Mouse (Mus musculus) T-cell, adult 2 months (primary cell): ENCODE results near the gene Tnrc6b.

Experiments
- DNase-seq: peaks from one replicate; pipeline ENCODE4 v3.0.0; 2022; ENCODE audit warnings: low spot score

The Tnrc6b gene

GRCm38 (mm10) chr15:80792556-80792955, 81.4 kb downstream of the Tnrc6b start:
- DNase-seq = no peak

- DNase-seq = no peak
Observed at GRCm38 (mm10) chr15:80795076-80795475, 84.0 kb downstream of the Tnrc6b start.

GRCm38 (mm10) chr15:80797757-80798156, 86.6 kb downstream of the Tnrc6b start:
- peak; percentile 62 for DNase-seq

- peak; percentile 95 for DNase-seq
Observed at GRCm38 (mm10) chr15:80798367-80799073, 87.4 kb downstream of the Tnrc6b start.

GRCm38 (mm10) chr15:80799074-80799633, 88.0 kb downstream of the Tnrc6b start:
- DNase-seq = peak; percentile 52

- peak; percentile 57 for DNase-seq
Observed at GRCm38 (mm10) chr15:80799634-80800137, 88.6 kb downstream of the Tnrc6b start.

- DNase-seq = no peak
Observed at GRCm38 (mm10) chr15:80800201-80800600, 89.1 kb downstream of the Tnrc6b start.

GRCm38 (mm10) chr15:80800765-80801164, 89.7 kb downstream of the Tnrc6b start:
- peak; percentile 74 for DNase-seq

- no peak for DNase-seq
Observed at GRCm38 (mm10) chr15:80801597-80801996, 90.5 kb downstream of the Tnrc6b start.

- DNase-seq = no peak
Observed at GRCm38 (mm10) chr15:80807162-80807561, 96.0 kb downstream of the Tnrc6b start.

GRCm38 (mm10) chr15:80810226-80810625, 99.1 kb downstream of the Tnrc6b start:
- no peak for DNase-seq

GRCm38 (mm10) chr15:80812840-80813239, 101.7 kb downstream of the Tnrc6b start:
- DNase-seq = no peak

GRCm38 (mm10) chr15:80814792-80815191, 103.7 kb downstream of the Tnrc6b start:
- DNase-seq = peak; percentile 61

GRCm38 (mm10) chr15:80822276-80822675, 111.2 kb downstream of the Tnrc6b start:
- DNase-seq = no peak

- DNase-seq = no peak
Observed at GRCm38 (mm10) chr15:80831170-80831569, 120.1 kb downstream of the Tnrc6b start.

GRCm38 (mm10) chr15:80832808-80833207, 121.7 kb downstream of the Tnrc6b start:
- DNase-seq = no peak

GRCm38 (mm10) chr15:80836246-80836645, 125.1 kb downstream of the Tnrc6b start:
- no peak for DNase-seq

GRCm38 (mm10) chr15:80838836-80839235, 127.7 kb downstream of the Tnrc6b start:
- no peak for DNase-seq

GRCm38 (mm10) chr15:80839653-80840420, 128.7 kb downstream of the Tnrc6b start:
- DNase-seq = no peak

- DNase-seq = no peak
Observed at GRCm38 (mm10) chr15:80844262-80844661, 133.1 kb downstream of the Tnrc6b start.

GRCm38 (mm10) chr15:80844926-80845325, 133.8 kb downstream of the Tnrc6b start:
- no peak for DNase-seq

GRCm38 (mm10) chr15:80850004-80850403, 138.9 kb downstream of the Tnrc6b start:
- no peak for DNase-seq
